Mouse (Mus musculus) kidney, adult 2 months (tissue): ENCODE results near the gene Ppme1.

Experiments used
- CTCF ChIP-seq: fragments of 200-500 bp; conservative IDR thresholded peaks from 2 replicates; pipeline ENCODE4 v1.5.1; 2011; ENCODE audit warnings: low read depth, mild to moderate bottlenecking, control low read depth, low read length, moderate library complexity, mixed read lengths; ENCODE audit not compliant: insufficient read depth, insufficient read length
- POLR2A ChIP-seq: fragments of 200-500 bp; IDR thresholded peaks from one replicate; pipeline ENCODE4 v1.6.1; 2011; ENCODE audit warnings: low read depth, low read length, control low read depth

- TF ChIP-seq POLR2A (no peak), CTCF (no peak)
Measured at GRCm38 (mm10) chr7:100307872-100308653, 64.0 kb downstream of the Ppme1 start.
